Mouse (Mus musculus) lung, adult 18-20 months (tissue): ENCODE results near the gene Cers5.
"Not testable (repeated sequence)": the region's sequence is repeated elsewhere in the genome, so short reads cannot be mapped to it uniquely, and the experiment has no call there.

Experiments used
- DNase-seq, 2 experiments: peaks; one replicate each; pipeline ENCODE4 v3.0.0; 2022; ENCODE audit warnings: mixed read lengths in 2 of 2

Gene Cers5

GRCm38 (mm10) chr15:99787625-99788120 is 15.0 kb upstream of the Cers5 start:
- peak in 1 of 2 experiments; percentile 13 for DNase-seq

- no peak for DNase-seq
Observed at GRCm38 (mm10) chr15:99778677-99779335, 6.1 kb upstream of the Cers5 start.

GRCm38 (mm10) chr15:99778148-99778547 is 5.5 kb upstream of the Cers5 start:
- DNase-seq: no peak

GRCm38 (mm10) chr15:99772925-99773324 is 240 bp upstream of the Cers5 start:
- no peak for DNase-seq

GRCm38 (mm10) chr15:99772277-99772880 is 306 bp downstream of the Cers5 start:
- DNase-seq: peak; percentile 94 to 96

- peak in 1 of 2 experiments; percentile 33 for DNase-seq
Observed at GRCm38 (mm10) chr15:99771601-99772276, 946 bp downstream of the Cers5 start.

- no peak for DNase-seq
Observed at GRCm38 (mm10) chr15:99771004-99771500, 1.6 kb downstream of the Cers5 start.

GRCm38 (mm10) chr15:99768761-99769160 is 3.9 kb downstream of the Cers5 start:
- no peak for DNase-seq

GRCm38 (mm10) chr15:99767467-99767866 is 5.2 kb downstream of the Cers5 start:
- DNase-seq: no peak

GRCm38 (mm10) chr15:99754204-99754603 is 18.5 kb downstream of the Cers5 start:
- no peak for DNase-seq

GRCm38 (mm10) chr15:99740229-99740628 is 32.5 kb downstream of the Cers5 start:
- no peak for DNase-seq

- DNase-seq: no peak
Observed at GRCm38 (mm10) chr15:99736675-99737074, 36.0 kb downstream of the Cers5 start.

- peak; percentile 98 to 100 for DNase-seq
Observed at GRCm38 (mm10) chr15:99735631-99736030, 37.1 kb downstream of the Cers5 start.

- no peak for DNase-seq
Observed at GRCm38 (mm10) chr15:99733186-99733585, 39.5 kb downstream of the Cers5 start.

- no peak for DNase-seq
Observed at GRCm38 (mm10) chr15:99731678-99732077, 41.0 kb downstream of the Cers5 start.

- no peak for DNase-seq
Observed at GRCm38 (mm10) chr15:99731167-99731566, 41.5 kb downstream of the Cers5 start.

GRCm38 (mm10) chr15:99729056-99729783 is 43.5 kb downstream of the Cers5 start:
- DNase-seq: no peak

- DNase-seq: no peak
Observed at GRCm38 (mm10) chr15:99728211-99728610, 44.5 kb downstream of the Cers5 start.

GRCm38 (mm10) chr15:99727525-99727924 is 45.2 kb downstream of the Cers5 start:
- no peak for DNase-seq

GRCm38 (mm10) chr15:99727039-99727438 is 45.6 kb downstream of the Cers5 start:
- not testable (repeated sequence) for DNase-seq

GRCm38 (mm10) chr15:99726549-99726948 is 46.1 kb downstream of the Cers5 start:
- no peak for DNase-seq

GRCm38 (mm10) chr15:99725341-99726155 is 47.1 kb downstream of the Cers5 start, which contains the start of gene Cox14:
Cox14 (plus strand) TSS chr15:99725618.
- peak; percentile 95 to 98 for DNase-seq
